Mouse (Mus musculus) embryo, embryonic 10 days (tissue): ENCODE measurements around the gene Hnrnpc.
A peak's percentile ranks its signal among the peaks of the same experiment; 100 is the strongest.

Source experiments
- DNase-seq: peaks from one replicate; pipeline ENCODE4 v3.0.0-alpha.2; 2015; ENCODE audit warnings: low spot score

Gene Hnrnpc

DNA sequence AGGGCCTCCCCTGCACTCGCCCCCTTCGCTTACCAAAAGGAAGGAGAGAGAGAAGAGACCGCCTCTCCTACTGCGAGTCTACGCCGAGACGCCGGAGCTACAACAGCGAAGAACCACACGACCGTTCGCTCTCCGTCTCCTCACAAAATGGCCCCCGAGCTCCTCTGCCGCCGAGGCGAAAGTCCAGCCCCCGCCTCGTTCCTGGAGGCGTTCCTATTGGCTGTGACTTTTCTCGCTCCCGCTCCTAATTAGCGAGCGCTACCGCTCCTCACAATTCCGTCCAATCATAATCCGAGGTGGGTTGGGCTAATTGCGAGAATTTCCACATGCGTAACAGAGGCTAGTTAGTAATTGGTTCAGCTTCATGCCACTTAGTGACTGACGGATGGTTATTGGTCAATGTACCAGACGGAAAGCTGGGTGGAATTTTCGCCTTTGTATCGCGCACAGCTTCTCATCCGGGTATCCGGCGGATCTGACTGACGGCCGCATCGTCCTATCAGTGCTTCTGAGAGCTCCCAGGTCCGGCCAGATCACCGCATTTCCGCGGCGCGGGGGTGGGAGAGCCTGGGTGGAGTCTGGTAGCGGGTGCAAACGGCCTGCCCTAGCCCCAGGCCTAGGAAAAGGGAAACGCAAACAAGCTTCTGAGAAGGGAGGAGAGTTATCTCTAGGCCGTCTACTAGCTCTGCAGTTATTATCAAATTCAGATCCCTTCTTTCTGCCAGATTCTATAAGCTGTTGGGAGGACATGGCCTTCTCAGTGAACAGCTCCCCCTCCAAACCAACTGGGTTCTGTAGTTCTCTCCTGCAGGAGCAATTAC lies at the start of gene Hnrnpc:
TSS of gene Hnrnpc (minus strand) at position 173 of the 821 bp plus-strand sequence.
- peak; percentile 100 for DNase-seq

DNA sequence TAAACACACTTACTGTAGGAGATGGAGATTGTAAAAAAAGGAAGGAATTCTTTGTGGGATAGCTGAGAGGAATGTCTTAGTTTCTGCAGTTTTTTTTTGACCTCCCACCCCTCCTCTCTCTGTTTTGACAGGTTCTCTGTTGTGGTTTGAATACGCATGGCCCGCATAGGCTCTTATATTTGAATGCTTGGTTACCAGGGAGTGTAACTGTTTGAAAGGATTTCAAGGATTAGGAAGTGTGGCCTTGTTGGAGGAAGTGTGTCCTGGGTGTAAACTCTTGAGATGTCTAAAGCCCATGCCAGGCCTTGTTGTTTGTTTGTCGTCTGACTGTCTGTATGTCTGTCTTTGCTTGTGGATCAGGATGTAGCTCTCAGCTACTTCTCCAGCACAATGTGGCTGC lies 48.8 kb upstream of the Hnrnpc start:
- DNase-seq, result no peak

DNA sequence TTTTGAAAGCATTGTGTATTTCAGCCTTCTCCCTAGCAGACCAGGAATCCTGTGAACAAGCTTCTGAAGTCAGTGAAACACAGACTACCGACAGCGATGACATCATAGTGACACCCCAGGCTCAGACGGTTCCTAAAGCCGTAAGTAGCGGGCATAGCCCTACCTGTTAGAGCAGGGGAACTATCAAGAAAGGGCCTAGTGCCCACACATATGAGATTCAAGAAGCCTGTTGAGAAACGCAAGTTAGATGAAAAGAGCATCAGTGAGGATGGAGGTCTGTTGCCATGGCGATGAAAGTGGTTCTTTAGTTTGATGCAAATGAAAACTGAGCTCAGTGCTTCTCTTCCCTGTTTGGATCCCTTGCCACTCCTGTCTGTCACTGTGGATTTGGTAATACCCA lies 48.4 kb upstream of the Hnrnpc start:
- peak; percentile 34 for DNase-seq

DNA sequence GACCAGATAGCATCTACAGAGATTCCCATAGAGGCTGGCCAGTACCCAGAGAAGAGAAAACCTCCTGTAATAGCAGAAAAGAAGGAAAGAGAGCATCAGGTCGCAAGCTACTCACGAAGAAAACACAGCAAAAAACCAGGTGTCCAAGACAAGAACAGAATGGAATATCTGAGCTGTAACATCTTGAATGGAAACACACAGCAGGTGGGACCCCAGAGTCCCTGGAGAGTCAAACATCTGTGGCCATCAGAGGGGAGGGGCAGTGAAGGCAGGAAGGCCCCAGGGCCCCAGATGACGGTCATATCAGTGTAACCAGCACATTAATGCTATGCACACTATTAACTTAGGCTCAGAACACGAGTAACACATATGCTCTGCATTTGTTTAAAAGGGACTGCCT lies 46.1 kb upstream of the Hnrnpc start:
- DNase-seq, result no peak

DNA sequence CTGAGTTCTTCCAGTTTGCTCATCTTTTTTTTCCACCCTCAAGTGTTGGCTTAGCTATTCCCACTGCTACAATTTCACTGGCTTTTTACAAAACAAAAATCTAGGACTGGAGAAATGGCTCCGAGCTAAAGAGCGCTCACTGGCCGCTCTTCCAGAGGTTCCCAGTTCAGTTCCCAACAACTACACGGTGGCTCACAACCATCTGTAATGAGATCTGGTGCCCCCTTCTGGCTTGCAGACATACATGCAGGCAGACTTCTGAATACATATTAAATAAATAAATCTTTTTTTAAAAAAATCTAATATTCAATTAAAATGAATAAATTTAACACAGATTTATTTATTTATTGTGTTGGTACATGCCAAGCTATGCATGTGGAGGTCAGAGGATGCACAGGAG lies 42.7 kb upstream of the Hnrnpc start:
- peak; percentile 39 for DNase-seq

DNA sequence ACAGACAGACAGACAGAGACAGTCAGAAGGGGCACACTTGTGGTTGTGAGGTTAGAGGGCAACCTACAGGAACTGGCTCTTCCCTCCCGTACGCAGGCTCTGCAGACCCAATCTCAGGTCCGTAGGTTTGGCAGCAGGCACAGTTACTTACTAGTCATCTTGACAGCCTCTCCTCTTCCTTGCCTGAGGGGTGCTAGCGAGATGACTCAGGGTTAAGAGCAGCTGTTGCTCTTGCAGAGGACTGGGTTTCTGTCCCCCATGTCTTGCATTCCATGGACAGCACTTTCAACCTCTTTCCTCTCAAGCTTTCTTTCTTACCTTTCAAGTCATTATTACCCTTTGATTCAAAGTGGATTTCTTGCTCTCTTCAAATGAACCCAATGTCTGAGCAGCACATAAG lies 40.3 kb upstream of the Hnrnpc start:
- no peak for DNase-seq

DNA sequence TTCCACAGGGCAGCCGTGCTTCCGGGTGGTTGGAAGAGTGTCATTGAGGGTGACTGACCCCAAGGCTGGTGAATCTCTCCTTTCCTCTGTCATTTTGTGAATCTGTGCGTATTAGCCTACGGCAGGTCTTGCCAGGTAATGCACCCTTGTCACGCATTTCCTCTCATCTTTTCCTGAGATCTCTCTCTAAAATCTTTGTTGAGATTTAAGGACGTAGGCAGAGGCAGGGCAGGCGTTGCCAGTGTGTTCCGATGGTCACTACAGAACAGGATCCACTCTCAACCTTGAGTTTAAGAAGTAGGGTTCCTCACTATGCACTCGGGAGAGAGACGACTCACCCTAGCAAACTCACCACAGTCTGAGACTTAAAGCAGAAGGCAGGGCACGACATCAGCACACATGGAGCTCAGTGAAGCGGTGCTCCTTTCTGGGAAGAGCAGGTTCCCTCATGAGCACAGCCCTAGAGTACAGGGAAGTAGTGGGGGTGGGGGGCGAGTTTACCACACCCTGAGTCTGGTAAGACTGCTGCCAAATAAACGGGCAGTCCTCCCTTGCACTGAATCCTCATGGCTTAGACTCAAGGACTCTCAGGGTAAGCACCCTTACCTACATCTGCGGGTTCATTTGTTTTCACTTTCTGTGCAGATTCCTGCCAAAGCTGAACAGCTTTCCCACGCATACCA lies 37.8 kb upstream of the Hnrnpc start:
- DNase-seq, result no peak

DNA sequence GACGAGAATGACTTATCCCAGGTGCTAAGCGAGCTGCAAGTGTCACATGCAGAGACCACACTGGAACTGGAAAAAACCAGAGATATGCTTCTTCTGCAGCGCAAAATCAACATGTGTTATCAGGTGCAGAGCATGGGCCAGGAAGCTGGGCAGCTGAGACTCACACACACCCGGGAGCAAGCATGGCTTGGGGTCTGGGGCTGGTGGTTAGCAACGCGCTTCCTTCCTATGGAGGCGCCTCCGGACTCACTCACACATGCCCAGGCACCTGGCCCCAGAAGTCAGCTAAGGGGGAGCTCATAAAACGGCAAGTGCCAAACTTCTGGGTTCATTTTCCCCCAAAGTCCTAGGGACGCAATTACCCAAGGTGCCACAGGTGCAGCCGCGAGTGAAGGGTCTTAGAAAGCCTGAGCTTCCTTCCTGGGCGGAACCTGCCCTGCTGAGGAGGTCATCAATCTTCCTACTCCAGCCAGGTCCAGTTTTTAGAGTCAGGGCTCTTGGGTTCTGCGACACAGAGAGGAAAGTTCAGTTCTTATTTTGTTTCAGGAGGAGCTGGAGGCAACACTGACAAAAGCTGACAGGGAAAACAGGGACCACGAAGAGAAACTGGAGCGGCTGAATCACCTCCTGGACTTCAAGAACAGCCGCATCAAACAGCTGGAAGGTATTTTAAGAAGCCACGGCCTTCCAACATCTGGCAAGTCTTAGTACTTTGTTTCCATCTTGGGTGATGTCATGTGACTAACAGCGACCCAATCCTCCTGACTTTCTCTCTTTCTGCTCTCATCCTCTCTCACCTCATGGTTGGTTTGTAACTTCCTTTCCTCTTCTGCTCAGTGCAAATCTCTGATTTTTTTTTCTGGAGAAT lies 37.0 kb upstream of the Hnrnpc start:
- no peak for DNase-seq

DNA sequence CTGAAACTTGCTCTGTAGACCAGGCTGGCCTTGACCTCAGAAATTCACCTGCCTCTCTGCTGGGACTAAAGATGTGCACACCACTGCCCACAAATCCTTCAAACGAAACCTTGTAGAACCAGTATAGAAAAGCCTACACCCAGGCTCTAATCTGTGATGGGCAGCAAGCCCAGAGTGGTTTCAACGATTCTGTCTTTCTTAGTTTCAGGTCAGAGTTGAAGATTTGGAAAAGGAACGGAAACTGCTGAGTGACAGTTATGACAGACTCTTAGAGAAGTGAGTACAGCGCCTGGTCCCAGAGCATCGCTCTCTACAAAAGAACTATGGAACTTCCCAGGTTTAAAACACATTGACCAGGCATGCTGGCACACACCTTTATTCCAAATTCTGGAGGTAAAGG lies 29.8 kb upstream of the Hnrnpc start:
- DNase-seq, result no peak

DNA sequence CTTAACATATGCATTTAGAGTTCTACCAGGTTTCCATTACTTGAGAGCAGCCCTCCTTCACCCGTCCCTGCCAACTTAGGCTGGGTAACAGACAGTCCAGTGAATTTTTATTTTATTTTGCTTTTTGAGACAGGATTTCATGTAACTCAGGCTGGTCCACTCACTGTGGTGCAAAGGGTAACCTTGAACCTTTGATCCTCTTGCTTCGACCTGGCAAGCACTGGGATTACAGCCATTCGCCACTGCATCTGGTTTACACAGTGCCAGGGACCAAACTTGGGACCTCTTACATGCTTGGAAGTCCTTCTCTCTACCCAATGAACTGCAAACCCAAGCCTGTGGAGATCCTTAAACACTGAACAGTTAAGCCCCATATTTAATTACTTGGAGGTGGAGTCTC lies 20.8 kb upstream of the Hnrnpc start:
- no peak for DNase-seq

DNA sequence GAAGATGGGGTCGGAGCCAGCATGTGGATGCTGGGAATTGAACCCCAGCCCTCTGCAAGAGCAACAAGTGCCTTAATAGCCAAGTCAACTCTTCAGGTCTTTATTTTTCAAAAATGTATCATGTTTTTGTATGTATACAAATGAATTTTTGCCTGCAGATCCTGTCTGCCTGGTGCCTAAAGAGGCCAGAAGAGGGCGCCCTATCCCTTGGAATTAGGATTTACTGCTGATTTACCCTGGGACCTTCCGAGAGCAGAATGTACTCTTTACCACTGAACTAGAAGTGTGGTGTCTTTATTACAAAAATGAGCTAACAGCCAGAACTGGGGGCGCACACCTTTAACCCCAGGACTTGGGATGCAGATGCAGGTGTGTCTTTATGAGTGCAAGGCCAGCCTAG lies 20.1 kb upstream of the Hnrnpc start:
- peak; percentile 81 for DNase-seq

DNA sequence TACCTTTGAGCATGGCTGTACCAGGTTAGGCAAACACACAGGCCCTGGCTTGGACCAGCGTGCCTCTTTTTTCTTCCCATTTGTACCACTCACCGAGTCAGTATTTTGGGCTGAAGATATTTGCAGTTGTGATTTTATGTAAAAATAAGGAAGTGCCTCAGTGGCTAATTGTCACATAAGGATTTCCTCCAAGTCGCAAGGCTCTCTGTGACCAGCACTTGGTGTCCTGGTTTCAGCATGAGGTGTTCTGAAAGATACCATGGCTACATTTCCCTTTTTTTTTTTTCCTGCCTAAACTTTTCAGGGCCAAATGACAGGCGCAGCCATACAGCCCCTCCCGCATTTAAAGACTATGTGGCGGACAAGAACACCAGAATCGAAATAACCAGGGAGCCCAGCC lies 16.3 kb upstream of the Hnrnpc start:
- DNase-seq, result no peak

DNA sequence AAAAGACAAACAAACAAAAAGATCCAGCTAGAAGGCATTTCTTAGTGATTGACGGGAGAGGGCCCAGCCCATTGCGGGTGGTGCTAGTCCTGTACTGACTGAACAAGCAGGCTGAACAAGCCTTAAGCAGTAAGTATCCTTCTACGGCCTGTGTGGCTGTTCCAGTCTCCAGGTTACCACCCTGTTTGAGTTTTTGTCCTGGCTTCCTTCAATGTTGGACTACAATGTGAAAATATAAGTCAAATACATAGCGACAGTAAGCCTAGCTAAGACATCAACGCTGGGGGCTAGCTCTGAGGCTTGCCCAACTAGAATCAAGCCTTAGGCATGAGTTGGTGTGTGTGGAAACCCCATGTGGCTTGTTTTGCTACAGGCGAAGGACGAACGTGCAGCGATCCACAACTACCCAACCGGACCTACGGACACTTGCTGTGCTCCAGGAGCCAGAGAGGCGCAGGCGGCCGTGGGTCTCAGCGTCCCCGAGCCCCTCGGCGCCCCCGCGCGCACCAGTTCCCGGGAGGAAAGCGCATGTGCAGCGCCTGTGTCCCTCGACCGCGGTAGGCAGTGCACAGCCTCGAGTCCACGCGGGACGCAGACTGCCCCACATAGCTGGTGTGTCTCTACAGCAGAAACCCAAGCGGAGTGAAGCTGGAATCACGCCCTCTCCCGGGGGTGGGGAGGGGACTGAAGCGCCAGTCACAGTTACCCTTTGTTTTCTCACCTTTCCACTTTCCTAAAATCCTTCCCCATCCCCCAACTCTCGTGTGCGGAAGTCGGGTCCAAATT lies 15.2 kb upstream of the Hnrnpc start:
- peak; percentile 71 for DNase-seq

DNA sequence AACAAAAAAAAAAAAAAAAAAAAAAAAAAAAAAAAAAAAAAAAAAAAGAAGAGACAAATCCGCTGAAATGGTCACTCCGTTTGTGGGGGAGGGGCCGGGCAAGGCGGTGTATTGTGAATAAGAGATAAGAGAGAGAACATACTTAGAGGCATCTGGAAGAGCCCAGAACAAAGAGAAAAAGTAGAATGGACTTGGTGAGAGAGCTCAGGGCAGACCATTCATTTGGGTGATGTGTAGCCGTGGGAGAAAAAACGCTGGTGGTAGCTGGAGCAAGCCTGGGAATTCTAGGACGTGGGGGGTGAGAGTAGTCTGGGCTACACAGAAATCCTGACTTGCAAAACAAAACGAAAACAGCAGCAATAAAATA lies 14.6 kb upstream of the Hnrnpc start:
- DNase-seq, result peak; percentile 32

DNA sequence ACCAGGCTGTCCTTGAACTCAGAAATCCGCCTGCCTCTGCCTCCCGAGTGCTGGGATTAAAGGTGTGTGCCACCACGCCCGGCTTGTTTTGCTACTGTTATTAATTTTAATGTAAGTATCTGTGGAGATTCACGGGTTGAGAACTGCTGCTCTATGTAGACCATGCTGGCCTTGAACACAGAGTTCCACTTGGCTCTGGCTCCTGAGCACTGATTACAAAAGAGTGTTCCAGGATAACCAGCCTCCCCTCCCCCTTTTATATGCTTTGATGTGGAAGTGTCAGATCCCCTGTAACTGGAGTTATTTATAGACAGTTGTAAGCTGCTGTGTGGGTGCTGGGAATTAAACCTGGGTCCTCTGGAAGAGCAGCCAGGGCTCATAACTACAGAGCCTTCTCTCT lies 13.4 kb upstream of the Hnrnpc start:
- DNase-seq, result no peak

DNA sequence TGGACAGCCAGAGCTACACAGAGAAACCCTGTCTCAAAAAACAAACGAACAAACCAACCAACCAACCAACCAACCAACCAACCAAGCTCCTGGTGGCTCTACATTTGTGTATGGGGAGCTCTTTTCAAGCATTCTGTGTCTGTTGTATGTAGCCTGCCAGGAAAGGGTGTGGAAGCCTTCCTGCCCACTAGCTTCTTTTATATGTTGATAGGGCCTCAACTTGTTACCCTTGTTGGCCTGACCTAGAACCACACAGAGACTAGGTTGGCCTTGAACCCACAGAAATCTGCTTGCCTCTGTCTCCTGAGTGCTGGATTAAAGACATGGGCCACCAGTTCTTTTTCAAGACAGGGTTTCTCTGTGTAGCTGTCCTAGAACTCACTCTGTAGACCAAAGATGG lies 10.3 kb upstream of the Hnrnpc start:
- DNase-seq, result no peak

DNA sequence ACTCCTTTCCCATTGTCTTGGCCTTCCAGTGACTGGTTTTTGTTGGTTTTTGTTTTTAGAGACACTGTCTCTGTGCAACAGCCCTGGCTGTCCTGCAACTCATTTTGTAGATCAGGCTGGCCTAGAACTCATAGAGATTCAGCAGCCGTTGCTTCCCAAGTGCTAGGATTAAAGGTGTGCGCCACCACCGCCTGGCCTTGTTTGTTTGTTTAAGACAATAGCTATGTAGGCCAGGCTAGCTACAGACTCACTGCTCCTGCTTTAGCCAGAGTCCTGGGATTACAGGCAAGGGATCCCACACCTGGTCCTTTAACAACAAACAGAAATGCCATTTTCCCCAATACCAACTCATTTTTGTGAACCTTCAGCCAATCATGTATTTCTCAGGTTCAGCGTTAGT lies 6.5 kb upstream of the Hnrnpc start, which contains the start of gene Rpgrip1:
TSS of gene Rpgrip1 (plus strand) at position 359 of the 400 bp plus-strand sequence.
- no peak for DNase-seq

DNA sequence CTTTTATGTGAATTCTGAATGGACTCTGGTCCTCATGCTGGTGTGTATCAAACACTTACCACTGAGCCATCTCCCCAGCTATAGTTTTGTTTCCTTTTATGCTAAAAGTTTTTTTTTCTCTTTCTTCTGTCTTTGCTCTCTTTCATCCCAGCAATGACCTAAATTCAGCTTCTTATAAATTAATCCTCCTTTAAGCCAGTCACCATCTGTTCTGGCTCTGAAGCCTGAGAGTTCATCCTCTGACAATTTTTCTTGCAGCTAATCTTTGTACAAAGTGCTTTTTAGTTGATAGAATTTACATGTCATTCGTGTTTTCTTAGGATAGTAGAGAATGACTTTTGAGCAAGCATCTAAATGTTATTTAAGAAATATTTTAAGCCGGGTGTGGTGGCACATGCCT lies 4.2 kb upstream of the Hnrnpc start:
- DNase-seq, result no peak

DNA sequence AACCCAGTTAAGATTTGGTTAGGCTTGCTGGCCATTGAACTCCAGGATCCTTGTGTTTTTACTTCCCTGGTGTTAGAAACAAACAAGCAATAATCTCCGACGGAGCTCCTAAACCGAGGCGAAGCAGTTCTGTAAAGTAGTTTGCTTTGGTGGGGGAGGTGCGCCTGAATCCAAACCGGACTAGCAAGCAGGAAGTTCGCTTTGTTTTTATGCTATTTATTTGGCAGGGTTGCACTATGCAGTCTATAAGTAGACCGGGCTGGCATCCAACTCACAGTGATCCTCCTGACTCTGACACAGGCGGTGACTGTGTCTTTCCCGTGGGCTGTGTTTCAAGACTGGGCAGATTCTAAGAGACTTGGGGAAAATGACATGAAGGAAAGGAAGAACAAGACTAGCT lies 2.9 kb upstream of the Hnrnpc start:
- no peak for DNase-seq

DNA sequence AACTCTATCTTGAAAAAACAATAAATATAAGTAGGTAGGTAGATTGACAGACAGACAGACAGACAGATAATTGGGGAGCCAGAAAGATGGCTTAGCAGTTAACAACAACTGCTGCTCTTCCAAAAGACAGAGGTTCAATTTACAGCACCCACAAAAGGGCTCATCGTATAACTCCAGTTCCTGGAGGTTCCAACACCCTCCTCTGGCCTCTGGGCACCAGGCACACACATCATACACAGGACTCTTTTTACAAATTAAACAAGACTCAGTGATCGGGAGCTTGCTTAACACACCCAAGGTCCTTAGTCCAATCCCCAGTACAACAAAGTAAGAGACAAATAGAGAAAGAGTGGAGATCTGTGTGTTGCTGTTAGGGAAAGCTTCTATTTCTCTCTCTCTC lies 1.5 kb upstream of the Hnrnpc start:
- DNase-seq, result no peak

DNA sequence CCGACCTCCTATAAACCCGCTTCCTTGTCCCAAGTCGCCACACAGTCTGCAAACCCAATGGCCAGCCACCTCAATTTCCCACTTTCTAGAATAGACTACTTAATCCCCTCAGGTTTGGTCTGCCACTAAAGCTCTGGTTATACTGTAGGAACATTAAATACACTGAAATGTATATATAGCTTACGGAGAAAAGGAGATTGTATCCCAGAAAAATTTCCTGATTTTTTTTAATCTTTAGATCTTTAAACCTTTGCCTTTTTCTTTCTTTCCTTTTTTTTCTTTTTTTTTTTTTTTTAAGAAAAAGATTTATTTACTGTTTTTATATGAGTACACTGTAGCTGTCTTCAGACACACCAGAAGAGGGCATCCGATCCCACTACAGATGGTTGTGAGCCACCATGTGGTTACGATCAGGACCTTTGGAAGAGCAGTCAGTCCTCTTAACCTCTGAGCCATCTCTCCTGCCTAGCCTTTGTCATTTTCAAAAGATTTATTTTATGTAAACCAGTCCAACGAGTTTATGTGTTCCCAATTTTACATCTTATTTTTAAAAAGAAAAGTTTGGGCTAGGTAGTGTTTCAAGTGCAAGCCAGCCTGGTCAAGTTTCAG lies 953 bp upstream of the Hnrnpc start:
- no peak for DNase-seq

DNA sequence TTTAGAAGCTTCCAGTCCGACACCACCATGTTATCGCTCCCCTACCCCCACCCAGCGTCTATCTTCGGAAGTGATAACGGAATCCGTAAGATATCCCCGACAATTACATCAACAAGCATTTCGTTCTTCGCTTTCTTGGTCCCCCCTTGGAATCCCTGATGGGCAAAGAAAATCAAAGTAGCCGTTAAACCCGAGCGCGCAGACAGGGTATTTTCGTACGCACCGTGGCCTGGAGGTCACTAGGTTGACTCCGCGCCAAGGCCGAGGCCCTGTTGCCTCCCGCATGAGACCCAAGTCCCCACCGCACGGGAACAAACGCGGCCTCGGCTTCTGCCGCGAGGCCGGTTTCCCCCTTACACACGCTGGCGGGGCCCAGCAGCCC lies 363 bp downstream of the Hnrnpc start:
- peak; percentile 11 for DNase-seq
